Mouse (Mus musculus) midbrain, embryonic 14.5 days (tissue): ENCODE measurements at regions not wholly inside any gene's neighbourhood (a gene's known extent, or its start where the extent isn't known, plus 50 kb on each side); places are given as distances from the start of the nearest gene placed in this dataset.

Experiments
- ATAC-seq: fragments of 200-750 bp; cut with Nextera tagmentation; 2 replicates; pipeline ENCODE4 v1.8.0; 2017; ENCODE audit warnings: moderate number of reproducible peaks, moderate library complexity; ENCODE audit not compliant: low FRiP score, low TSS enrichment
- DNase-seq: peaks from one replicate; pipeline ENCODE4 v3.0.0-alpha.2; 2015
- H3K27ac ChIP-seq: fragments of 300-500 bp; sonication (generic); replicated peaks from 2 replicates; pipeline ENCODE4 v1.5.1; 2014; ENCODE audit warnings: mild to moderate bottlenecking, low read depth, low read length, moderate library complexity
- H3K27me3 ChIP-seq: fragments of 300-500 bp; sonication (generic); 2 replicates; pipeline ENCODE4 v1.6.1; 2014; ENCODE audit warnings: low read length, control low read depth, mixed read lengths; ENCODE audit not compliant: control insufficient read depth, insufficient read depth
- H3K36me3 ChIP-seq: fragments of 300-500 bp; sonication (generic); 2 replicates; pipeline ENCODE4 v1.6.1; 2014; ENCODE audit warnings: low read length, control low read depth; ENCODE audit not compliant: control insufficient read depth, insufficient read depth
- H3K4me1 ChIP-seq: fragments of 300-500 bp; sonication (generic); 2 replicates; pipeline ENCODE4 v1.6.1; 2014; ENCODE audit warnings: mild to moderate bottlenecking, antibody characterized with exemption, low read length, control low read depth; ENCODE audit not compliant: control insufficient read depth, insufficient read depth
- H3K4me2 ChIP-seq: fragments of 300-500 bp; sonication (generic); 2 replicates; pipeline ENCODE4 v1.6.1; 2014; ENCODE audit warnings: mild to moderate bottlenecking, low read length, moderate library complexity
- H3K4me3 ChIP-seq: fragments of 300-500 bp; sonication (generic); replicated peaks from 2 replicates; pipeline ENCODE4 v1.5.1; 2014; ENCODE audit warnings: low read depth, low read length
- H3K9ac ChIP-seq: fragments of 300-500 bp; sonication (generic); replicated peaks from 2 replicates; pipeline ENCODE4 v1.6.1; 2014; ENCODE audit warnings: mild to moderate bottlenecking, low read length, moderate library complexity
- H3K9me3 ChIP-seq: fragments of 300-500 bp; sonication (generic); 2 replicates; pipeline ENCODE4 v1.6.1; 2016; ENCODE audit warnings: low read length, control low read depth, mixed read lengths; ENCODE audit not compliant: control insufficient read depth
- WGBS: fragments of 180-500 bp; shearing (Covaris S2); extraction: QIAGEN DNeasy Blood & Tissue Kit; methylation state at CpG from one replicate; pipeline ENCODE4 v1.1.7; 2014; 5-methylcytosine and 5-hydroxymethylcytosine counted together

- Histone ChIP-seq H3K4me1 (no peaks in the 10 kb centered on the region), H3K9ac (no peak overlapping the region), H3K4me2 (no peak overlapping the region), H3K9me3 (0 out of 2 replicates have a peak, but pooled peaks cover 8% of the 10 kb centered on the region), H3K27ac (no peak overlapping the region), H3K4me3 (no peak overlapping the region), H3K27me3 (no peaks in the 10 kb centered on the region), H3K36me3 (no peaks in the 10 kb centered on the region)
- ATAC-seq (no peak), DNase-seq (no peak)
- WGBS: 90% methylated on average over 2 of the region's 2 CpGs
Observed at GRCm38 (mm10) chr2:46646366-46646765, 1529.2 kb upstream of the Zeb2 start.

GRCm38 (mm10) chr2:46609217-46609616, 1492.0 kb upstream of the Zeb2 start:
- H3K4me1 ChIP-seq: no peaks in the 10 kb centered on the region
- DNase-seq (no peak), ATAC-seq (no peak)
- peaks cover 3% of the 10 kb centered on the region; the same call in 1 of the 2 replicates for H3K9me3 ChIP-seq
- H3K4me2 ChIP-seq: no peak overlapping the region
- no peak overlapping the region for H3K9ac ChIP-seq
- H3K36me3 ChIP-seq: no peaks in the 10 kb centered on the region
- no peak overlapping the region for H3K4me3 ChIP-seq
- no peaks in the 10 kb centered on the region for H3K27me3 ChIP-seq
- 82% methylated on average over 2 of the region's 2 CpGs for WGBS
- H3K27ac ChIP-seq: no peak overlapping the region

- no peak for ATAC-seq
- H3K4me3 ChIP-seq: no peak overlapping the region
- H3K4me1 ChIP-seq: no peaks in the 10 kb centered on the region
- H3K27me3 ChIP-seq: no peaks in the 10 kb centered on the region
- H3K9ac ChIP-seq: no peak overlapping the region
- H3K27ac ChIP-seq: no peak overlapping the region
- H3K4me2 ChIP-seq: no peak overlapping the region
- 79% methylated on average over 2 of the region's 2 CpGs for WGBS
- H3K9me3 ChIP-seq: no peaks in the 10 kb centered on the region
- no peaks in the 10 kb centered on the region for H3K36me3 ChIP-seq
- no peak for DNase-seq
Observed at GRCm38 (mm10) chr2:46581773-46582172, 1464.6 kb upstream of the Zeb2 start.

- 92% methylated on average over 2 of the region's 2 CpGs for WGBS
- H3K9me3 ChIP-seq: no peaks in the 10 kb centered on the region
- no peak for DNase-seq
Observed at GRCm38 (mm10) chr2:46570416-46570815, 1453.2 kb upstream of the Zeb2 start.

GRCm38 (mm10) chr2:46533395-46533794, 1416.2 kb upstream of the Zeb2 start:
- DNase-seq (no peak), ATAC-seq (no peak)
- Histone ChIP-seq H3K27me3 (no peaks in the 10 kb centered on the region), H3K9ac (no peak overlapping the region), H3K4me3 (no peak overlapping the region), H3K27ac (no peak overlapping the region), H3K9me3 (no peaks in the 10 kb centered on the region), H3K4me2 (no peak overlapping the region), H3K36me3 (no peaks in the 10 kb centered on the region), H3K4me1 (no peaks in the 10 kb centered on the region)
- WGBS: 83% methylated on average over 1 of the region's 1 CpGs

More at GRCm38 (mm10) chr2:46570416-46570815, 1453.2 kb upstream of the Zeb2 start:
- H3K36me3 ChIP-seq: no peaks in the 10 kb centered on the region
- no peaks in the 10 kb centered on the region for H3K27me3 ChIP-seq
- H3K27ac ChIP-seq: no peak overlapping the region
- no peak overlapping the region for H3K4me3 ChIP-seq
- no peak overlapping the region for H3K9ac ChIP-seq
- H3K4me2 ChIP-seq: no peak overlapping the region
- H3K4me1 ChIP-seq: no peaks in the 10 kb centered on the region
- no peak for ATAC-seq

GRCm38 (mm10) chr2:46530686-46531085, 1413.5 kb upstream of the Zeb2 start:
- ATAC-seq (no peak), DNase-seq (no peak)
- no peaks in the 10 kb centered on the region for H3K27me3 ChIP-seq
- H3K4me2 ChIP-seq: no peak overlapping the region
- WGBS: 80% methylated on average over 1 of the region's 1 CpGs
- H3K36me3 ChIP-seq: no peaks in the 10 kb centered on the region
- H3K4me1 ChIP-seq: no peaks in the 10 kb centered on the region
- no peaks in the 10 kb centered on the region for H3K9me3 ChIP-seq
- no peak overlapping the region for H3K9ac ChIP-seq
- no peak overlapping the region for H3K27ac ChIP-seq
- H3K4me3 ChIP-seq: no peak overlapping the region

- no peak overlapping the region for H3K4me2 ChIP-seq
- H3K27ac ChIP-seq: no peak overlapping the region
- no peaks in the 10 kb centered on the region for H3K9me3 ChIP-seq
- no peaks in the 10 kb centered on the region for H3K4me1 ChIP-seq
- 66% methylated on average over 4 of the region's 4 CpGs for WGBS
- no peaks in the 10 kb centered on the region for H3K36me3 ChIP-seq
- no peak overlapping the region for H3K4me3 ChIP-seq
- no peak for ATAC-seq
- H3K9ac ChIP-seq: no peak overlapping the region
- DNase-seq: no peak
- H3K27me3 ChIP-seq: no peaks in the 10 kb centered on the region
Observed at GRCm38 (mm10) chr2:46525223-46525622, 1408.0 kb upstream of the Zeb2 start.

GRCm38 (mm10) chr2:46524625-46525024, 1407.4 kb upstream of the Zeb2 start:
- no peaks in the 10 kb centered on the region for H3K9me3 ChIP-seq
- H3K4me1 ChIP-seq: no peaks in the 10 kb centered on the region
- DNase-seq: no peak
- no peak overlapping the region for H3K4me2 ChIP-seq
- 48% methylated on average over 6 of the region's 6 CpGs for WGBS
- no peaks in the 10 kb centered on the region for H3K27me3 ChIP-seq
- no peak overlapping the region for H3K9ac ChIP-seq
- no peak for ATAC-seq
- H3K4me3 ChIP-seq: no peak overlapping the region
- no peaks in the 10 kb centered on the region for H3K36me3 ChIP-seq
- H3K27ac ChIP-seq: no peak overlapping the region

GRCm38 (mm10) chr2:46521147-46521965, 1404.2 kb upstream of the Zeb2 start:
- H3K27me3 ChIP-seq: no peaks in the 10 kb centered on the region
- no peaks in the 10 kb centered on the region for H3K36me3 ChIP-seq
- WGBS: 78% methylated on average over 5 of the region's 5 CpGs
- H3K4me3 ChIP-seq: no peak overlapping the region
- no peak for ATAC-seq
- H3K27ac ChIP-seq: no peak overlapping the region
- H3K9me3 ChIP-seq: no peaks in the 10 kb centered on the region
- no peak for DNase-seq
- H3K9ac ChIP-seq: no peak overlapping the region
- H3K4me1 ChIP-seq: no peaks in the 10 kb centered on the region
- H3K4me2 ChIP-seq: no peak overlapping the region
